Mouse (Mus musculus) MN1 (cell line): Measurements from ENCODE around the gene Klrb1f.
"Not testable (repeated sequence)": the region's sequence is repeated elsewhere in the genome, so short reads cannot be mapped to it uniquely, and the experiment has no call there.

Experiments
- DNase-seq: peaks from one replicate; pipeline ENCODE4 v3.0.0-alpha.2; 2016; ENCODE audit warnings: low spot score

The Klrb1f gene

DNA sequence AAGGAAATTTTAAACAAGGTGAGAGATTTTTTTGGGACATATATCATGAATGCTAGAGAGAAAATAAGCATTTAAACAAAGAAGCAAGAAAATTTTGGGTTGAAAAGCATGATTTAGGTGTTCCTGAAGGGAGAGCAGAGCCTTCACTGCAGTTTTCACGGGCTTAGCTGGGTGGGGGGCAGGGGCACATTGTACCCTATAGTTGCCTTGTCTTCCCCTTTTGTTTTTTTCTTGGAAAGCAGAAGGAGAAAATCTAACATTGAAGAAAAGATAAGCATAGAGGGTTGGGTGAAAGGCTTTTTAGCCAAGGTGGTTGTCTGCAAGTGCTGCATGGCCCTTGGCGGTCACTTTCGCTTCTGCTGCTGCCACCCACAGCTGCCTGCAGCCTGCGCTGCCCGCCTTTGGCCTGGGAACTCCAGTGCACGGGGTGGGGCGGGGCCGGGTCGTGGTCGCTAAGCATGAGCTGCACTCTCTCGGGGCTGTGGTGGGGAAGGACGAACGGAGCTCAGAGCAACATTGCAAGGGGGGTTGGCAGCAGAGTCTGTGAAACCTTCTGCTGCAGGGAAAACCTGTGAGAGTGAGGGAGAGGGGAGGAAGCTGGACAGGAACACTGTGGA, 3.3 kb downstream of the Klrb1f start:
- DNase-seq: no peak

DNA sequence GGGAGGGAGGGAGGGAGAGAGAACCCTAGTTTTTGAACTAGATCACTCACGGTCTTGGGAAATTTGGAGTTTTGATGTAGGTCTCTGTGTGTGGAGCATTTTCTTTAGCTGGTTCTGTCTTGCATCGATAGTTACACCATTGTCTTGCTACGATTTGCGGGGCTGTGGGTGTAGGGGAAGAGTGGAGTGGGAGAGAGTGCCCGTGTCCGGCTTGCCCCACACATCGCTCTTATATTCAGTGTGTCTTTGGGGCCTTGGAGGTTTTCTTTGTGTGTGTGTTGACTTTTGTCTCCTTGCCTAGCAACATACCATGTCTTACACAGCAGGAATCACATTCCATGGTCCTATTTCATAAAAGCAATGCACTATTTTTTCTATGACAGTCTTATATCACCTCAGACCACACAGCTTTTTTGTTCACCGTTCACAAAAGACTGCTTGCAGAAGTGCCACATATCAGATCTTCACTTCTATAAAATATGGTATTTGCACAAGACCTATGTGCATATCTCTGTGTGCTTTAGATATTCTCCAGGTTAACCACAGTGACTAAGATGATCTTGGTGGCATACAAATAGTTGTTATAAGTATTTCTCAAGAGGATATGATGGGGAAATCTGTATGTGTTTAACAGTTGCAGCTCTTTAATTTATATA, 4.0 kb downstream of the Klrb1f start:
- no peak for DNase-seq

GRCm38 (mm10) chr6:129051086-129051485, 5.4 kb downstream of the Klrb1f start:
- no peak for DNase-seq

DNA sequence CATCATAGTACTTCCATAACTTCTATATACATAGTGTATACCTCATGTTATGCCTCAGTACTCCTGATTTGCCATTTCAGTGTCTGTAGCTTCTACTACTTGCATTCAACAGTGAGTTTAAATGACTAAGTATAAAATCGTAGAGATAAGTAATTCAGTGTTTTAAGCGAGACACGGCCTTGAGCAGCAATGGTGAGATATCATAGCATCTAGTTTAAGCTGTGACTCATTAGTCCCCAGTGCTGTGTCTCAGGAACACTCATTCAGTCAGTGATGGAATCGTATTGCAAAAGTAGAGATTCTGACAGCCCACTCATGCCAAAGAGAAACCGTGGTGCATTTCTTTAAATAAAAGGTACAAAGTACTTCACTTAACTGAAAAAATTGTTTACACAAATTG, 6.0 kb downstream of the Klrb1f start:
- DNase-seq: no peak

DNA sequence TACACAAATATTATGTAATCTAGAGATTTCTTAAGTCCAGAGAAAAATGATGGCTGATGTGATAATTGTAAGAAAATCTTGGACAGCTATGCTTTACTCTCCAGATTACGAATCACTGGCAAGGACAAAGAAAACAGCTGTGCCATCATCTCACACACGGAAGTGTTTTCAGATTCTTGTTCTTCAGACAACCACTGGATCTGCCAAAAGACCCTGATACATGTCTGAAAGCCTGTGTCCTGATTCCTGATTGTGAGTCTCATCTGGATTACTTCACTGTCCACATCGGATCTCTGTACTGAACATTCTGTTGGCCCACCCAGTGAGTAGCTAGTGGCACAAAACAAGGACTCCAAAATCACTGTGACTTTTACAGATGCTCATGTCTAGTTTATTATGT, 10.5 kb downstream of the Klrb1f start:
- no peak for DNase-seq

DNA sequence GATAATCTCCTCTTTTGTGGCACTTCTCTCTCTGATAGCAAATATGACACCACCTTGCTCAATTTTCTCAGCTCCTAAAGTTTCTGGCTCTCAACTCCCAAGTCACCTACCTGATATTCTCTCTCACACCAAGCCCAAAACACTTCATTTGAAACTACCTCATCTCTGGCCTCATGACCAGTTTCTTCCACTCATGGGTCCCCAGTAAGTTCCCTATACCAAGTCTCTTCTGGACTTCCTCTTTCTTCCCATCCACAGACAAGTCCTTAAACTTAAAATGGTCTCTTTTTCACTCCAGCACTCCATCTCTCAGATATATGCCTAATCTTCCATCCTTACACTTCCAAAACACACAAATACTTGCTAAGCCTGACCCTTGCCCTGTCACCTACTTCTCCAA, 12.3 kb downstream of the Klrb1f start:
- DNase-seq: no peak

DNA sequence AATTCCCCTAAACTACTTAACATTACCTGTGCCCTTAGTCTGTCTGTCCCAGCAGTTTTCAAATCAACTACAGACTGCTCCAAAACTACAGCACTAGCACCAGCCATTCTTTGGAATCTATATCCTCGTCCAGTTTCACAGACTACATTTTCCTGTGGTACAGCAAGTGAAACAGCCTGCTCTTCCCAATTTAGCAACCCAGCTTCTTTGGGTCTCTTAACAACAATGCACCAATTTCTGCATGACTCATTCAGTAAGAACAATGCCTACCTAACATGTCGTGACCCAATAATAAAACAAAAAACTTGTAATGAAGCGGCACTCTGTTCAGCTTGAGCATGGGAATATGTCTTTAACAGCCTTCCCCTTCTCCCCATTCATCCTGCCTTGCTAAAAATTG, 19.7 kb downstream of the Klrb1f start:
- DNase-seq: no peak

- DNase-seq: no peak
These were observed 20.2 kb downstream of the Klrb1f start for GRCm38 (mm10) chr6:129065857-129066256.

DNA sequence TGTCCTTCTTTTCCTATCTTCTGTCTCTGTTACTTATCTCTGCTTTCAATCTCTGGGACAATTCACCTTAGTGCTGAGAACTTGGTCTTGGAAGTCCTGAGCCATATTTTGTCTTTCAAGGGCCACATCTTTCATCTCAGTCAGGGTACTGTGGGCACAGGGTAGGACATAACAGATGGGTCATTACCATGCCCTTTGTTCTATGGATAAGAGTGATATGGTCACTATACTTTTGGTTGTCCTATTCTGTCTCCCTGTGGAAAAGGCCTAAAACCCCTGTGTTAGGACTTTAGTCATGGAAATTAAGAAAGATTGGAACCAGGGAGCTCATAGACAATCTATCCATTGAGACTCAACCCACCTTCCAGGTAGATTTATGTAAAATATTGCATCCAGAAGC, 20.8 kb downstream of the Klrb1f start:
- DNase-seq: no peak

DNA sequence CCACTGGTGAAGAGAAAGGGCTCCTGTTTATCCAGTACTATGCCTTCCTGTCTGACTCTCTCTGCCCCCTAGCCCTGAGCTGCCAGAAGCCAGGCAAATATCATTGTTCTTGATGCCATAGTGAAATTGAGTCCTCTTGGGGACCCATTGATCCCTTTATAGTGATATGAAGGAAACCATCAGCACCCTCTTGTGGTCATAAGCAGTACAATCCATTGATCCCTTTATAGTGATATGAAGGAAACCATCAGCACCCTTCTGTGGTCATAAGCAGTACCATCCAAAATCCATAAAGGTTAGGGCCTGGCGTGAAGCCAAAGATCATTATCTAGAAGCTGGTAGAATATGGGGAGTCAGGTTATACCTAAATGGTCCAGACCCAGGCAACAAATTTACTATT, 21.3 kb downstream of the Klrb1f start:
- no peak for DNase-seq

GRCm38 (mm10) chr6:129085098-129085497, 39.4 kb downstream of the Klrb1f start:
- DNase-seq: no peak

DNA sequence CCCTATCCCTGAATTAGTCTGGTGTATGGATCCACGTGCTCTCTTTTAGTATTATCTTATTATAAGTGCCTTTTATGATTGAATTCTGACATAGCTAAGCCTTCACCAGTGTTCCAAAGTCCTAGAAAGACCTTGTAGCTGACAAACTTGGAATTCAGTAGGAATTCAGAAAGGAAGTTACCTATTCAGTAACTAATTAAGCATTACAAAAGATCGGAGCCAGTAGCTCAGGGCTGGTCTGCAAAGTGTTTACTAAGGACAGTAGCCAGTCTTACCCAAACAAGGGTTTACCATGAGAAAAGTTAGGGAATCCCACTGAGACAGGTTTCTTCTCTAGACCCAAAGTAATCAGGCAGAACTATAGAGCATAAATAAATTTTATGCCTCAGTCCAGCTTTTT, 40.3 kb downstream of the Klrb1f start:
- DNase-seq: not testable (repeated sequence)

GRCm38 (mm10) chr6:129088161-129088560, 42.5 kb downstream of the Klrb1f start:
- DNase-seq: no peak

- not testable (repeated sequence) for DNase-seq
These were observed 42.9 kb downstream of the Klrb1f start for GRCm38 (mm10) chr6:129088596-129088995.

GRCm38 (mm10) chr6:129095166-129095565, 49.5 kb downstream of the Klrb1f start:
- no peak for DNase-seq

DNA sequence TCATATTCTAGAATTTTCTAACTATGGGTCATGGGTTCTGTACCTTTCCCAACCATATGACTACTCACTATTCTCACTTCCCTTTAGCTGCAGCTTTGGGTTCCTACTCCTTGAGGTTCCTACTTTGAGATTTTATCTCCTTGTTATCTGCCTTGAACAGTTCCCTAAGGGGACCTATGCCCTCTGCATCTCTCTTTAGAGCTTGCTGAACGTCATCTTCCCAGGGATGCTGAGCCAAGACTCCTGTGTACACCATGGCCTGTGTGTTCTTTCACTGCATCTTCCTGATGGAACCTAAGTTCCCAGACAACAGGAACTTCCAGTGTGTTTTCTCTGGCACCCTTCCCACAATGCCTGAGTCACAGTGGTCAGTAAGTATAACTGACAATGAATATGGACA, 52.2 kb downstream of the Klrb1f start:
- no peak for DNase-seq

- not testable (repeated sequence) for DNase-seq
These were observed 55.1 kb downstream of the Klrb1f start, which contains the start of gene Clec2e for GRCm38 (mm10) chr6:129100794-129101193. Gene Clec2e, minus strand, starts transcription at chr6:129100913.

GRCm38 (mm10) chr6:129101604-129102003, 55.9 kb downstream of the Klrb1f start:
- DNase-seq: no peak

- DNase-seq: no peak
These were observed 57.3 kb downstream of the Klrb1f start for GRCm38 (mm10) chr6:129102858-129103555.
